Mouse (Mus musculus) neural tube, embryonic 14.5 days (tissue): ENCODE results near the gene Esd. TPM values are rescaled to one million over a fixed set of nuclear protein-coding genes. Genes with fewer than 3 reads are reported as not detected.

Experiments used
- ATAC-seq: fragments of 200-750 bp; cut with Nextera tagmentation; 2 replicates; pipeline ENCODE4 v1.8.0; 2017; ENCODE audit warnings: low read depth, mild to moderate bottlenecking, moderate TSS enrichment, moderate library complexity
- H3K27ac ChIP-seq: fragments of 300-500 bp; sonication (generic); 2 replicates; pipeline ENCODE4 v1.5.1; 2014; ENCODE audit warnings: low read depth, mild to moderate bottlenecking, control low read depth, low read length, moderate library complexity, mixed read lengths
- H3K27me3 ChIP-seq: fragments of 300-500 bp; sonication (generic); 2 replicates; pipeline ENCODE4 v1.6.1; 2014; ENCODE audit warnings: low read length; ENCODE audit not compliant: control insufficient read depth, insufficient read depth
- H3K36me3 ChIP-seq: fragments of 300-500 bp; sonication (generic); 2 replicates; pipeline ENCODE4 v1.6.1; 2014; ENCODE audit warnings: low read length, mixed read lengths; ENCODE audit not compliant: control insufficient read depth, insufficient read depth
- H3K4me1 ChIP-seq: fragments of 300-500 bp; sonication (generic); 2 replicates; pipeline ENCODE4 v1.6.1; 2014; ENCODE audit warnings: low read length; ENCODE audit not compliant: control insufficient read depth, insufficient read depth
- H3K4me2 ChIP-seq: fragments of 300-500 bp; sonication (generic); 2 replicates; pipeline ENCODE4 v1.6.1; 2014; ENCODE audit warnings: mild to moderate bottlenecking, low read depth, low read length, control low read depth
- H3K4me3 ChIP-seq: fragments of 300-500 bp; sonication (generic); 2 replicates; pipeline ENCODE4 v1.5.1; 2014; ENCODE audit warnings: low read depth, low read length, control low read depth, mixed read lengths
- H3K9ac ChIP-seq: fragments of 300-500 bp; sonication (generic); replicated peaks from 2 replicates; pipeline ENCODE4 v1.6.1; 2014; ENCODE audit warnings: low read depth, mild to moderate bottlenecking, control low read depth, low read length, mixed read lengths
- H3K9me3 ChIP-seq: fragments of 300-500 bp; sonication (generic); 2 replicates; pipeline ENCODE4 v1.6.1; 2016; ENCODE audit warnings: low read length; ENCODE audit not compliant: control insufficient read depth
- WGBS: fragments of 180-500 bp; shearing (Covaris S2); extraction: QIAGEN DNeasy Blood & Tissue Kit; methylation state at CpG from one replicate; pipeline ENCODE4 v1.1.7; 2014; 5-methylcytosine and 5-hydroxymethylcytosine counted together
- polyA plus RNA-seq: library from polyadenylated mRNA; unstranded; fragments of >200 nt; fragmentation: Nextera tagmentation; extraction: Ambion mirVana; gene quantifications from 2 replicates; pipeline ENCODE4 v1.2.1, GENCODE M21; 2014

Esd gene
- polyA plus RNA-seq, 1 experiment from 2014 or later, result 232 TPM

DNA sequence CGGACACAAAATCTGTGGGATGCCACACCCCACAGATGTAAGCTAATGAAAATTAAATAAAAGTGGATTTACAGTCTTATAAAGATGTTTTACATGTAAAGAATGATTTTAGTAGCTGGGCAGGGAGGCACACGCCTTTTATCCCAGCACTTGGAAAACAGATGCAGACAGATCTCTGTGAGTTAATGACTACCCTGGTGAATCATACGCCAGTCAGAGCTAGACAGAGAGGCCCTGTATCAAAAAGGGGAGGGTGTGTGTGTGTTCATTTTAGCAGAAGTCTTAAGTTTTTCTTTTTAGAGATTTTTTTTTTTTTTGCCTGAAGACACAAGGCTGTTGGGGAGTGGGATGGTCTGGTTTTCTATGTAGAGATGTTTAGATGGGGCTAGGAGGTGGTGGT is 55.6 kb downstream of the Esd start:
- 83% methylated on average over 3 of the region's 3 CpGs for WGBS
- ATAC-seq, result no peak

DNA sequence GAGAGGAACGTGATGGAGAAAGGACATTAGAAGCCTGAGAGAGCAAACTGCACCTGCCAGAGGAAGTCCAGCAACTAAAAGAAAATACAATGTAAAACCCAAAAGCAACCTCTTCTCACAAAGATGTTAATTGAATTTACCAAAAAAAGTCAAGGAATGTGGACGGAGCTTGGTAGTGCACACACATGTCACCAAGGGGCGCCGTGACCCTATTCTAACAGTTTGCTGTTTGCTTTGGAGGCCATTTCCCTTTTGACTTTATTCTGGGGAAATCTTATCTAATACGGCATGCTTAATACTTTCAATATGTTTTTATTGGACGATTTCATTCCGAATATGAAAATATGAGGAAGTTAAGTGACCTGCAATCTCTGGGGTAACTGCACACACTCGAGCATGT is 56.7 kb downstream of the Esd start:
- WGBS, result 86% methylated on average over 8 of the region's 8 CpGs

More for the DNA sequence above, 55.6 kb downstream of the Esd start:
- no peak overlapping the region for H3K9ac ChIP-seq
- no peaks in the 10 kb centered on the region for H3K27me3 ChIP-seq
- no peak overlapping the region for H3K4me3 ChIP-seq
- H3K9me3 ChIP-seq, result no peaks in the 10 kb centered on the region
- H3K4me1 ChIP-seq, result 0 out of 2 replicates have a peak, but pooled peaks cover 2% of the 10 kb centered on the region
- peaks cover 13% of the 10 kb centered on the region for H3K36me3 ChIP-seq
- no peak overlapping the region for H3K27ac ChIP-seq
- no peak overlapping the region for H3K4me2 ChIP-seq

DNA sequence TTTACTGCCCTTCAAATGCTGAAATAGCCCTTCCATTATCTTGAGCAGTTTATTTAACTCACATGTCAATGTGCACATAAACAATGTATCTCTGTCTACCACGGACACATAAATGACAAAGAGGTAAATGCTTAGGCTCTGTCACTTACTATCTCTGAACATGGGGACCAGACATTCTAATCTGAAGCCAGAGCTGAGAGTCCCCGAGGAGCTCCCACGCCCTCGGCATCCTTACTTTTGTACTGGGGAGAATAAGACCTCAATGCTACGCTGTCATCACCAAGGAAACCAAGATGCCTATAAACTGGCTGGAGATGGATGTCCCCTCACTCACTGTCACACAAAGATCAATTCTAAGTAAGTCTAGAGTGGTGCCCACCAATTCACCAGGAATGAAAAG is 58.4 kb downstream of the Esd start:
- 32% methylated on average over 5 of the region's 5 CpGs for WGBS
- Histone ChIP-seq H3K4me1 (0 out of 2 replicates have a peak, but pooled peaks cover 2% of the 10 kb centered on the region), H3K27ac (no peak overlapping the region), H3K36me3 (peaks cover 4% of the 10 kb centered on the region; the same call in 1 of the 2 replicates), H3K27me3 (no peaks in the 10 kb centered on the region), H3K9me3 (no peaks in the 10 kb centered on the region), H3K4me2 (no peak overlapping the region), H3K4me3 (no peak overlapping the region), H3K9ac (no peak overlapping the region)
- peak; percentile 62 for ATAC-seq

More for the DNA sequence above, 56.7 kb downstream of the Esd start:
- Histone ChIP-seq H3K27ac (no peak overlapping the region), H3K9ac (no peak overlapping the region), H3K4me3 (no peak overlapping the region), H3K36me3 (peaks cover 13% of the 10 kb centered on the region), H3K4me2 (no peak overlapping the region), H3K27me3 (no peaks in the 10 kb centered on the region), H3K9me3 (no peaks in the 10 kb centered on the region), H3K4me1 (0 out of 2 replicates have a peak, but pooled peaks cover 2% of the 10 kb centered on the region)
- ATAC-seq, result no peak

DNA sequence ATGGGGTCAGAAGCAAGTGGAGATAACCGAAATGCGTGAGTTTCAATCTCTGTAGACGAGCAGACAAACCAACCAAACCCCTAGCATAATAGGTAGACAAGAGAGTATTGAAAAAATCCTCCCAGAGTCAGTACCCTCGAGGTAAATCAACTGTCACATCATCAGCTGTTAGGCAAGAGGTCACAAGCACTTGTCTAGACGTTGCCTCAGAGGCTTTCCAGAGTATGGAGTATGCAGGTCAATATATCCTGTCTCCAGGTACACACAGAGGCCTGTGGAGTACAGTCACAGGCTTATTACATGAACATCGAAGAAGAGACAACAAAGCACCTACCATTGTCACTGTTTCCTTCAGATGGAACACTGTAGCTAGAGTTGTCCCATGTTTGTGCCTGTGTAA is 60.7 kb downstream of the Esd start:
- Histone ChIP-seq H3K36me3 (no peaks in the 10 kb centered on the region), H3K9me3 (no peaks in the 10 kb centered on the region), H3K27ac (no peak overlapping the region), H3K4me3 (no peak overlapping the region), H3K4me2 (no peak overlapping the region), H3K9ac (no peak overlapping the region), H3K4me1 (0 out of 2 replicates have a peak, but pooled peaks cover 2% of the 10 kb centered on the region), H3K27me3 (no peaks in the 10 kb centered on the region)
- no peak for ATAC-seq
- 80% methylated on average over 6 of the region's 6 CpGs for WGBS

DNA sequence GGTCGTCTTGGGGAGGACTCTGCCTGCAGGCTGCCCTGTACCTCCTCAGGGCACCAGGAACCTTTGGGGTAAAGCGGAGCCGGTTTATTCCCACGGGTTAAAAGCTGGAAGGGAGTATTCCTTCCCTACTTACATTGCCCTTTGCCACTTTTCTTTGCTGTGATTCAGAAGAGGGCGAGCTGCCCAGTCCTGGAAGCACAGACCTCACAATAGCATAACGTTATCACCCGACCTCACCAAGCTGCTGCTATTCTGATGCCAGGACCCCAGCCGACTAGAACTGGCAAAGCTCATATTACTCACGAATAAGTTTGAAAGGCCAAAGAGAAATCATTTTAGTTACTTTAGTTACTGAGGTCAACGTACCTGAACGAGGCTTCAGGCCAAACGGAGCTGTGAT is 62.8 kb downstream of the Esd start:
- Histone ChIP-seq H3K4me2 (no peak overlapping the region), H3K27ac (no peak overlapping the region), H3K9ac (no peak overlapping the region), H3K4me3 (no peak overlapping the region), H3K9me3 (no peaks in the 10 kb centered on the region), H3K36me3 (no peaks in the 10 kb centered on the region), H3K27me3 (no peaks in the 10 kb centered on the region), H3K4me1 (no peaks in the 10 kb centered on the region)
- ATAC-seq, result no peak
- WGBS, result 68% methylated on average over 12 of the region's 12 CpGs

DNA sequence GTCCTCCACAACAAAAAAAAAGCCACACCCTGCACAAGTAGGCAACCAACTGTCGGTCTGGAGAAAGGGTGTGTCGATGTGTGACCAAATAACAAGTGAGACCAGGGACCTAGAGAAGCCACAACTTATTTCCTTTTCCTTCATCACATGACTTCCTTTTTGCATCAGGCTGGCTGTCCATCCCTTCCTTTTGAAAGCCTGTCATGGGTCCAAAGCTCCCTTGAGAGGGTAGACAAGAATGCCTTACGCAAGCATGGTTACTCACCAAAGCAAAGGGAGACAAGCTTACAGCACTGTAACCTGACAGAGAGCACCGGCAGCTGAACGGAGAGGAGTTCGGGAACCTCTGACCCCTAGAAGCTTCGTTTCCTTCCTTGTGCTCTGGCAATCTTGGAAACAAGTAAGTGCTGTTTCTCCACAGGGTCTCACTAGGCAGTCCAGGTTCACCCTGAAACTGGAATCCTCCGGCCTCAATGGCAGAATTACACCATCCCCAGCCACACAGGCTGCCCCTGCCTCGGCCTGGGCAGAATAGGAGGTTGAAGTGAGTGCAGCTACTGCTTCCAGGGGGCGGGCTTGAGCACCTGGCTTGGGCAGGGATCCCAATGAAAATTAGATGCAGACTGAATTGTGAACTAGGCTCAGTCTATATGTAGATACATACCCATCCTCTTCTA is 65.4 kb downstream of the Esd start:
- WGBS, result 60% methylated on average over 10 of the region's 10 CpGs
- H3K9ac ChIP-seq, result no peak overlapping the region
- no peak overlapping the region for H3K4me3 ChIP-seq
- H3K9me3 ChIP-seq, result no peaks in the 10 kb centered on the region
- no peaks in the 10 kb centered on the region for H3K27me3 ChIP-seq
- peak; percentile 70 for ATAC-seq
- H3K36me3 ChIP-seq, result 0 out of 2 replicates have a peak, but pooled peaks cover 3% of the 10 kb centered on the region
- H3K4me1 ChIP-seq, result no peaks in the 10 kb centered on the region
- peak overlapping the region; percentile 6; the same call in 1 of the 2 replicates for H3K27ac ChIP-seq
- no peak overlapping the region for H3K4me2 ChIP-seq

DNA sequence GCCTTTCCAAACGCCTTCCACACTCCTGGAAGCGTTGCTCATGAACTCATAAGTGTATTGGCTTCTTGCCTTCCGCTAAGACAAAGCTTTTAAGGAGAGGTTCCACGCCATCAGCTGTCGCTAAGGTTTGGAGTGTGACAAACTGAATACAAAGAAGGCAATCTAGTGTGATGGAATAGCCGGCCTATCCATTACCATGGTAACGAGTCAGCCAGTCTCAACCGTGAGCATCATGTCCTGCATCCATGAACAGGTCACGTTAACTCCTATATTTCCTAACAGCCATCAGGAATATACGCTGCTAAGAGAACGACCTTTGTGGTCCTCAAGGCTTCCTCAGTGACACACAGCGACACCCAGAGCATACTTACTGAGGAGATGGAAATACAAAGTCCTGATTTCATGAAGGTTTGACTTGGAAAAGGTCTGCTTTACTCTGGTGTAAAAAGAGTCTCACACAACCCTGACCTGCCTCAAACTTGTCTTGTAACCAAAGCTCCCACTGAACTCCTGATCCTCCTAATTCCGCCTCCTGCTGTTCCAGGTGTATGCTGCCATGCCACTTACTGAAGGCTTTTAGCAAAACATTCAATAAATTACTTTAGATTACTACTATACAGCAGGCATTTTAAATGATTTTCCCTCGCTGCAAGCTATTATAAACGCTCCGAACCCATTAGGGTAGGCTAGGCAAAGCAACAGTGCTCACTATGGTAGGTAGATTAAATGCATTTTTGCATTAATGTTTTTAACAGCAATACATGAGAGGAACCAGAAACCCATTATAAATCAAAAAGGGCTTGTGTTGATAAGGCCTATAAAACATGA is 66.2 kb downstream of the Esd start:
- Histone ChIP-seq H3K4me3 (no peak overlapping the region), H3K9me3 (no peaks in the 10 kb centered on the region), H3K4me2 (no peak overlapping the region), H3K27ac (peak overlapping the region; percentile 6; the same call in 1 of the 2 replicates), H3K4me1 (no peaks in the 10 kb centered on the region), H3K36me3 (0 out of 2 replicates have a peak, but pooled peaks cover 3% of the 10 kb centered on the region), H3K9ac (no peak overlapping the region), H3K27me3 (no peaks in the 10 kb centered on the region)
- ATAC-seq, result peak; percentile 93
- 38% methylated on average over 16 of the region's 16 CpGs for WGBS
